Mouse (Mus musculus) adrenal gland, adult 18-20 months (tissue): ENCODE measurements around the gene Cgrrf1. TPM values are rescaled to one million over a fixed set of nuclear protein-coding genes. Genes with fewer than 3 reads are reported as not detected.
"Not testable (repeated sequence)": the region's sequence is repeated elsewhere in the genome, so short reads cannot be mapped to it uniquely, and the experiment has no call there.

ENCODE experiments used
- DNase-seq, 2 experiments: peaks; one replicate each; pipeline ENCODE4 v3.0.0; 2021 to 2022; ENCODE audit warnings: low spot score in 2 of 2
- long read RNA-seq, 2 experiments: library from polyadenylated mRNA; stranded (forward); transcript quantifications; one replicate each; pipeline ENCODE4 v2.0.0; 2021
- total RNA-seq, 2 experiments: library from RNA; stranded (reverse); gene quantifications; 1 replicate in 1 of 2; 2 replicates in 1 of 2; pipeline ENCODE4 v1.2.3; 2021

The Cgrrf1 gene
- 10 to 100 TPM; 48.2 to 50.9 TPM for total RNA-seq
- long read RNA-seq, experiment 1, transcript Cgrrf1-201 (6 exons, 1,324 nt), result major isoform, 14 of 16 reads
- long read RNA-seq, experiment 1, partial matches to known transcripts, result 1 of 16 reads
- long read RNA-seq, experiment 1, other reads (novel, unspliced or antisense), result 1 of 16 reads
- long read RNA-seq, experiment 2, transcript Cgrrf1-201 (6 exons, 1,324 nt), result major isoform, 52 of 60 reads
- long read RNA-seq, experiment 2, partial matches to known transcripts, result 1 of 60 reads
- long read RNA-seq, experiment 2, other reads (novel, unspliced or antisense), result 7 of 60 reads

DNA sequence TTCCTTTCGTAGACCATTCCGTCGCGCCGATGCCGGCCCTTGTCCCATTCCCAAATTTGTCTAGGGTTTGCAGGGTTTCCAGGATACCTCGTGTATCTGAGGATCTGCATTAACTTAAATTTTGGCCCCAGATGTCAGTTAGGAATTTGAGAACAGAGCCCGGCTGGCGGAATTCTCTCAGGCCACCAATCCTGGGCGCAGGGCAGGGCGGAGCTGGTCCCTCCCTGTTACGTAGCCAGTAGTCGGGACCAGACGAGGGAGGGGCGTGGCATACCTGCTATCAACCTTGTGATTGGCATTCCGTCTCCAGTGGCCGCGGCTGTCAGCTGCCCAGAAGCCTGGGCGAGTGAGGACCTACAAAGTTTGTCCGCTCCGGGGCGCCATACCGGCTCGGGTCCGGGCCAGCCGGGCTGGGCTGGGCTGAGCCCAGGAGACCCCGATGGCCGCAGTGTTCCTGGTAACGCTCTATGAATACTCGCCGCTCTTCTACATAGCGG lies at the start of gene Cgrrf1:
TSS of gene Cgrrf1 (plus strand) at position 289 of the 497 bp plus-strand sequence.
- DNase-seq, result peak; percentile 93

DNA sequence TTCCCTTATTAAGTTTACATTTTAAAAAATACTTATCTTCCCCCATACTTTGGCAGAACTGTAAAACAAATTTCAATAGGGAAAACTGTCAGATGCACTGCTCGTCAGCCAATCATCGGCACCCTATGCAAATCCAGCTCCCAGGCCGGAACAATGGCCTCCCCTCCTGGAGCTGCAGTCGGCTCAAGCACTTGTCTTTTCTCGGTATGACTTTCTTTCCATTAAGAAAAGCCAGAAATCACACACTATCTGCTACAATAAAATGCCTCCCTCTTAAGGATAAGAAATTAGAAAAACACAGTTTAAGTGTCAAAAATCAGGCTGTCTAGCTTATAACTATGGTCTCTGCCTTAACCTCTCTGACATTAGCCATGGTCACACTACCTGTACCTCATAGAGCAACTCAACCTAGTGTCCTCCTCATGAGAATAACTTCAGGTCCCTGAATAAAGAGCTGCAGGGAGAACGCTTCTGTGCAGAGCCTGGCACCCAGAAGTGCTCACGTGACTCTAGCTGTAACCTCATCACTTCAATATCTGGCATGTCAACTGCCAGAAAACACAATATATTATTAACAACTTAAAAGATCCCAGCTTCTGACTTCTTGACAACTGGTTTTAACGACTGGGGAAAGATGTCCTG lies 49.6 kb upstream of the Cgrrf1 start:
- no peak for DNase-seq

DNA sequence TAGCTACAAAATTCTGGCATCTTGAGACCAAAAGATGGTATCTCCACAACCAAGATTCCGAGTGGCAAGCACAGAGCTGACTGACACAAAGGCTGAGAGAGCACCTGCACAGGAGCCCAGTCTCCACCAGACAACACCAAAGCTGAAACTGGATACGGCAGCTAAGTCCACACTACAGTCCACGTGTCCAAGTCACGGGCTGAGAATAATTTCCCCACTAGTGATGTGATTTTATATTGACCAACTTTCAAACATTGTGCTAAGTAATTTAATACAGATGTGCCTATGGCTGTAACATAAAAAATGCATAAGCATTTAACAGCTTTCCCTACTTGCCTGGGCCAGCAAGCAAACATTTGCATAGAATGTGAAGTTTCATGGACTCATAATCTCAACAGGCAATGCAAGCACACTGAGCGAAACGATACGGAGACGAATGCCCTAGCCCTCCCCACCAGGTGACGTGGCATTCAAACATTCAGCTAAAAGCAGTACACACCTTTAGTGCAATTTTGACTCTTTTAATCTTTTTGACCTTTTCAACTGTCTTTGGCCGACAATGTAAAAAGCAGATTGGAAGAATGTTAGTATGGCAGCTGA lies 48.5 kb upstream of the Cgrrf1 start:
- no peak for DNase-seq

DNA sequence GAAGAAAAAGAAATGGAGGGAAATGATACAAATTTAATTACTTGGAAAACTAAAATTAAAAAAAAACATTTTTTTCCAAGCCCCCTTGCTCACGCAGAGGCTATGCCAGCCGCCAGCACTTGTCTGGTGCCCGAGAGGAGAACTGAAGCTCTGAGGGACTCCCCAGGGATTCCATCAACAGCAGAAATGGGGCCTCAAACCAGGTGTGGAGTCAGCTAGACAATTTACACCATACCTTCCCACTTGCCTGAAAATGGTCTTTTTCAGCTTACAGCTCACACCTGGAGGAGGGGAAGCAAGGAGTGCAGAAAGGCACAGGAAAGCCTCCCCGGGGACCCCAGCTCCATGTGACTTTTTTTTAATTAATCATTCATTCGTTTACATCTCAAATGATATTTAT lies 46.7 kb upstream of the Cgrrf1 start:
- DNase-seq, result no peak

DNA sequence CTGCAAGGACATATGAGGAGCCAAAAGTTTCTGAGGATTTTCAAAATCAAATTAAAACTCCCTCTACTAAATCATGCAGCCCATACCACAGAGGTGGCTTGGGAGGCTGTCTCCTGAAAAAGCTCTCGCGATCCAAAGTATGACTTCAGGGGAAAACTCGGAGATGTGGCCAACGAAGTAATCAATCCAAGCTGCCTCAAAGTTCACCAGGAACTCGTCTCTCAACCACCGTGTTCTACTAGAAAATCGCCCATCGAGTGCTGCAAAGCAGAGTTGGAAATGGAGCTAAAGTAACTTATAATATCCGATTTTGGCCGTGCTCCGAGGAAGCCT lies 44.5 kb upstream of the Cgrrf1 start:
- no peak for DNase-seq

DNA sequence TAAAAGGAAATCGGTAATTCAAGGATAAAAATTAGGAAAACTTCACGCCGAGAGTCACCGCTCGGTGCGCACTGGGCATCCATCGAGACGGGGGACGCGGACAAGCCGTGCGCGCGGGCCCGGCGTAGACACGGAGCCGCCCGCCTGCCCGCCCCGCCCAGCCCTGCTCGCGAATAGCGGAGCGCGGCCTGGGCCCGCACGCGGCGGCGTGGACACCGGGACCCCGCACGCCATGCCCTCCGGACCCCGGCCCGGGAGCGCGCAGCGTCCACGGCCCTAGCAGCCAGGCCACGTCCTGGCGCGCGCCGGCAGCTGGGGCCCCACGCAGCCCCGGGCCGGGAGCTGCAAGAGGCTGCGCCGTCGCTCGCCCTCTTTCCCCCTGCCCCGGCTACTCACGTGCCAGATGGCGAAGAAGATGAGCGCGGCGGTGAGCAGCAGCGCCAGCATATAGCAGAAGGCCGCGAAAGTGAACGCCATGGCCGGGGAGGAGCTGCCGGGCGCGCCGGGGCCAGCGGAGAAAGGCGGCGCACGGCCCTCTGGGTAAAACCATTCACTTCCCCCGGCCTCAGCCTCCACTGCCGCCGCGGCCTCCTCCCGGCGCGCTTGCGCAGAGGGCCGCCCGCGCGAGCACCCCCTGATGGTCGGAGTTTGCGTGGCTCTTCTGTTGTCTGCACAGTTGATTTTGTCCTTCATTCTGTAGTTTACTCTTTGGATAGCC lies 44.0 kb upstream of the Cgrrf1 start, which contains the start of gene Cnih1:
TSS of gene Cnih1 (minus strand) at position 625 of the 718 bp plus-strand sequence.
- peak; percentile 93 to 95 for DNase-seq

DNA sequence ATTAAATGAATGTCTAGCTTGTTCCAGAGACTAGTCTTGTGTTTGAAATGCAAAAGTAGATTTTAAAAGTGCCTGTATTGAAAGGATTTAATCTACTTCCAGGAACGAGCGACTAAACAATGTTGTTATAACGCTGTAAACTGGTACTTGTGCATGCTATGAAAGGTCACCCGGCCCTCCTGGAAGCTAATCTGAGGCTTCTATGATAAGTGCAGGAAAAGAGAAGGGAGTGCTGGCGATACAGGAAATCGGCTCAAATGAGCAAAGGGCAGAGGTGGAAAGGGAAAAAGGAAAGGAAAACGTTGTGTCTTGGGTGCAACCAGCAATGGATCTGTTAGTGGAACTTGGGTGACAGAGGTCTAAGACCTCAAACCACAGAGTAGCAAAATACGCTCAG lies 43.4 kb upstream of the Cgrrf1 start:
- no peak for DNase-seq

DNA sequence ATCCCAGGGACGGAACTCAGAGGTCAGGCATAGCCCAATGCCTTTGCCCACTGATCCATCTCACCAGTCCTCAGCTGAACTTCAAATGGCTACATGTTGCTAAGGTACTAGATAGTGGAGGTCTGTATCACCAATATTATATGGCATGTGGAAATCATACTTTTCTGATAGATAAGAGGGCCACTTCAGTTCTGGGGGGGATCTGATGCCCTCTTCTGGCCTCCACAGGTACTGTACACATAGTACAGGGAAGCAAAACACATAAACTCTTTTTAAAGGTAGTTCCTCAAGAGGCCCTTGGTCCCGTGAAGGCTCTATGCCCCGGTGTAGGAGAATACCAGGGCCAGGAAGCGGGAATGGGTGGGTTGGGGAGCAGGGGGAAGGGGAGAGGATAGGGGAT lies 41.6 kb upstream of the Cgrrf1 start:
- DNase-seq, result no peak

DNA sequence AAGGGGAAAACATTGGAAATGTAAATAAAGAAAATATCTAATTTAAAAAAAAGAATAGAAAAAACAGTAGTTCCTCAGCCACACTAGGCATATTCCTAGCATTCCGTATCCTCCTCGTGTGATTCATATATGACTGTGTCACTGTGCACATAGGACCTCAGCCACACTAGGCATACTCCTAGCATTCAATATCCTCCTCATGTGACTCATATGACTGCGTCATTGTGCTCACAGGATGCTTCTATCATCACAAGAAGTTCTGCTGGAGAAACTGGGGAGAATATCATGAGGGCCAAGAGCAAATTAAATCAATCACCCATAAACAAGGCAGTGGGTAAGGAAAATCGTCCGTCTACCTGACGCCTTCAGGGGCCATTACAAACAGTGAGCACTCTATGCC lies 41.2 kb upstream of the Cgrrf1 start:
- no peak for DNase-seq

DNA sequence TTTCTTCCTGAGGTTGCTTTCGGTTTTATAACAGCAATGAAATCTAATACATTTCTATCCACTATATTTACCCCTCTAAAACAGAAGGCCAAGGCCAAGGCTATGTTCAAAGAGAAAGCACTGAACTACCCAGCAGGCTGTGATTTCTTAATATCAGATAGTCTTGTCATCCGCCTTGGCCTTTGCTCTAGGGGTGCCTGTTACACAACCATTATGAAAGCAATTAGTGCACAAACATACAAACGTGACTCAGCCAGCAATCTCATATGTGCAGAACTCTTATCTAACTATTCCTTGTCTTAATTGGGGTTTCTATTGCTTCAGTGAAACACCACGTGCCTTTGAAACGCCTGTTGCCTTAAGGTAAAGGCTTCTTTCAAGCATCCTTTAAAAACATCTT lies 37.8 kb upstream of the Cgrrf1 start:
- peak in 1 of 2 experiments; percentile 40 for DNase-seq

DNA sequence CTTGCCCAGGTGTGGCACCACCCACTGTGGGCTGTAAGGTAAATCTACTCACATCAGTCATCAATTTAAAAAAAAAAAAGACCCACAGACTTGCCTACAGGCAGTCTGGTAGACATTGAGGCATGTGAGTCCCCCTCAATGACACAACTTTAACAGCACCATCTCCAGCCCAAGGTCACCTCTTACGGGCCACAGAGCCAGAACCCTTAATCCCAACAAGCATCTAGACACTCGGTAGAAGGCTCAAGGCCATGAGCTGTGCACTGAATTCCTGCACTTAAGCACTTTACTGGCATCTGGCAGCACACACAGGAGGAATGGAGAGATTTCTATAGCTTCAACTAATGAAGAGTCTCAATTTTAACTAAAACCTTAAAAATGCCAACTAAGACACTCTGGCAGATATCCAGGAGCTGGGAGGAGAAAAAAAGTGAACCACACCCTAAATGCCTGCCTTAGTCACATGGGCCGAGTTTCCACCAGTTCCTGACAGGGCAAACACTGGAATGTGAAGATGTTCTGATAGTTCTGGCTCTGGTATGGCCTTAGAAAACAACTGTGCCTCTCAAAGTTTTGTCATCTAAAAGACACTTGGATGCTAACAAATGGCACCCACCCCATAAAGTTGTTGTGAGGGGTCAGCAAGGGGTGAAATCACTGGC lies 31.1 kb upstream of the Cgrrf1 start:
- DNase-seq, result no peak

DNA sequence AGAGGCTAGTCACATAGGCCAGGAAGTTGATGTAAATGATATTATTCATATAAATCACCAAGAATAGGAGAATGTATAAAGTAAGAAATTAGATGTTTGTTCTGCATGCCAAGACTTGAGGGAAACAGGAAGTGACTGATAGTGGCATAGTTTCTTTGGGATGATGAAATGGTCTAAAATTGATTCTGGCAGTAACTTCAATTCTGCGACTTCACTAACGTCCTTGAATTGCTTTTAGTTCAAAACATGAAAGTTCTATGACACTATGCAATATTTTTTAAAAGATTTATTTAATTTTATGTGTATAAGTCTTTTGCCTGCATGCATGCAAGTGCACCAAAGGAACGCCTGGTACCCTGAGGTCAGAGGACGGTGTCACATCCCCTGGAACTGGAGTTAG lies 28.7 kb upstream of the Cgrrf1 start:
- no peak for DNase-seq

DNA sequence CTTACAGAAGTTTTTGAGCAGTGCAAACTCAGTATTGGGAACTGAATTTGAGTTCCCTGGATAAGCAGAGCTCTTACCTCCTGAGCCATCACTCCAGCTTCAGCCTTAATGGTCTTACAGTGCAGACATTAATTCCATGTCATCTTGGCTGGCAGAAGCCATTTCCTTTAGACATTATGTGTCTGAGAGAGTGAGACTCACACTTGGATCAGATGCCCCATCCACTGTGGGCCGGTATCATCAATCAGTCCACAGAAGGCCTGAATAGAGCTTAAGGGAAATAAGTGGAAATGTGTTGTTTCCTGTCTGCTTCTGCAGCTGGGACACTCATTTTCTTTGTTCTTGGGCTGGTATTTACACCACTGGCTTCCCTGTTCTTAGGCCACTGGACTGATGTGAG lies 28.1 kb upstream of the Cgrrf1 start:
- DNase-seq, result no peak

DNA sequence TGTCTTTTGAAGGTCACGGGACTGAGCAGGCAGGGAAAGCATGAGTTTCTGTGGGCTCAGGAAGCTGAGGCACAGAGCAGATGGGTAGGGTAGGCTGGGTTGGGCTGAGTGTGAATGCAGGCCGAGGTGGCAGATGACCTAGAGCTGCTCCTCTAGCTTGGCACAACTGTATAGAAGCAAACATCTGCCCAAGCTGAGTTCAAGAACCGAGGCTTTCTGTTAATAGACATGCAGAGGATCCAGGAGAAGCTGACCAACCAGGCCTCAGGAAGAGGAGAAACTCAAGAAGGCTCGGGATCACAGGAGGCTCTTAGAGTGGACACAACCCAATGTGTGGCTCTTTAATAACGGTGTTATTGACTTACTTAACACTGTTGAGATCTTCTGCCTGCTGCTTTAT lies 25.7 kb upstream of the Cgrrf1 start:
- no peak for DNase-seq

DNA sequence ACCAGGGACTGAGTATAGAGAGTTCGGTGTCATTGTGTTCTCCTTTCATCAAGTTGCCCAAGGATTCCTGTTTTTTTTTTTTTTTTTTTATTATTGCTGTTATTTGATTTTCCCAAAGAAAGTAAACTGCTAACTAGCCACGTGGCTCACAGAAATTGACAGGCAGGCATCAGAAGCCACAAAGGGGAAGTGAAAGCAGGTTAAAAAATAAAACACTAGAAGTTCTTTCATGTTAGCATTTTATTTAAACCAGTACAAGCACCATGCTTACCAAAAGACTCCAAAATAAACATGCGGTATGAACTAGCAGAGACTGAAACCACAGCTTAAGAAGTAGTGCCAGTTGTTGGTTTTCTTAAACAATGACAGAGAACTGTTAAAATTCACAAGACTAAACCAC lies 24.0 kb upstream of the Cgrrf1 start:
- no peak for DNase-seq

DNA sequence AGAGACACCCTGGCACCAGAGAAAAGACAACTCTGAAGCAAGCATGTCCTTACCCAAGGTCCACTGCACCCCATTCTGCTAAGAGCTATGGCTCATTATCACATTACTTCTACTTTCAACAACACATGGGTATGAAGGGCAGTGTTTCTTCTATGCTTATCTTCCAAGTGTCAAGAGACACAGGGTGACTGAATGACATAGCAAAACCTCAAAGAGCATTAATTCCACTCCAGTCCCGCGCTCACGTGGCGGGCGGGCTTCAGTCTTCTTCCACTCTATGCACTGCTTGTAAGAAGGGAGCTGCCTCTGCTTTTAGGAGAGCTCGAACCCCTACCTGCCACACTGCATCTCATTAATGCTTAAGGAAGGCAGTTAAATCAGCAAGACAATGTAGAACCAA lies 16.3 kb upstream of the Cgrrf1 start:
- no peak for DNase-seq

DNA sequence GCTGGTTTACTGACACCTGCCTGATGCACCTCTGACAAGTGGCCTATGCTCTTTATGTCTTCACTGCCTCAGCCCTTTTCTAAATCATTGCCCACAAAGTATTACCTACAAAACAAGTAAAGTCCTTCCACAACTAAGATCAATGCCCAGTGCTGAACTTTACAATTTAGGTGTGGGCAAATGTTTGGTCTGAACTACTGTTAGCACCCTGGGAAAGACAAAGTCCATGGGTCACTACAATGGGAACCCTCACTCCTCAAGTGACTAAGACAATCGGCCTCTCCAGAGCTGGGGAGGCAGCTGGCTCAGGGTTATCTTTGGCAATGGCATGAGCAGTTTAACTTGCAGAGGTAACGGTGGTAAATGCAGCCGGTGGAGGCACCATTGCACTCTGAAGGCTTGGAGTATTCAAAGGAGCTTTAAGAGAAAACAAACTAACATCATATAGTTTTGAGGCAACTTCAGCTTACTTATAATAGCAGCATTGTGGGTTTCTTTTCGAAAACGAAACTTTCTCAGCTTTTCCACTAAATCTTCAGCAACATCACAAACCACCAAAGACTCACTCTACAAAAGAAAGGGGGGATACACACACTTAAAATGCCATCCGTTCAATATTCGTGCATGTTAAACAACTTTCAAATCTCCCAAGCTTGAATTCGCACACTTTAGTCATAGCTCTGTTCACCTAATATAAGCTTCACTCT lies 14.9 kb upstream of the Cgrrf1 start:
- no peak for DNase-seq

DNA sequence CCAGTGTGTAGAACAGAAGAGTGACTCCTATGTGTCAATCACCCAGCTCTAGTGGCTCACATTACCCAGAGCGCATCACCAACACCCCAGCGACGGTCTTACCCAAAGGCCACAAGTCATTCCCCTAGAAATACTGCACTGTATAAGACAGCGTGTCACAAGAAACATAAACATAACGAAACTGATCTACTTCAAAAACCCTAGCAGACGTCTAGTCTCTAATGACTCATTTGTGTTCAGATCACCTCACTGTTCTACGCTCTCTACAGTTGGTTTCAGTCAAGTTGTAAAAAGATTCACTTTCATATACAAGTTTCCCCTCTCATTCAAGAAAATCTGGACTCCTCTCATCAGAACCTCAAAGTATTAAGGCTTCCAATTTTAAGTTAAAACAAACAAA lies 13.2 kb upstream of the Cgrrf1 start:
- no peak for DNase-seq

DNA sequence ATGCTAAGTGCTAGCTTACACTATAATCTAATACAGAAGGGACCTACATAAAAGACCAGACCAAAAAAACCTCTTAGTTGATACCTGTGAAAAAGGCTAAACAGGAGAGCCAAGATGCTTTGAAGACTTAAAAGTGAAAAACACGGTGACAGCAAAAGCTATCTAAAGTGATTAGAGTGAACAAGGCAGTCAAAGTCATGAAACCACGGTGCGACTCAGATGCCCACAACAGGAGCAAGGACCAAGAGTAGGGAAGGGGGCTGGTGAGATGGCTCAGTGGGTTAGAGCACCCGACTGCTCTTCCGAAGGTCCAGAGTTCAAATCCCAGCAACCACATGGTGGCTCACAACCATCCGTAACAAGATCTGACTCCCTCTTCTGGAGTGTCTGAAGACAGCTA lies 12.0 kb upstream of the Cgrrf1 start:
- not testable (repeated sequence) for DNase-seq

DNA sequence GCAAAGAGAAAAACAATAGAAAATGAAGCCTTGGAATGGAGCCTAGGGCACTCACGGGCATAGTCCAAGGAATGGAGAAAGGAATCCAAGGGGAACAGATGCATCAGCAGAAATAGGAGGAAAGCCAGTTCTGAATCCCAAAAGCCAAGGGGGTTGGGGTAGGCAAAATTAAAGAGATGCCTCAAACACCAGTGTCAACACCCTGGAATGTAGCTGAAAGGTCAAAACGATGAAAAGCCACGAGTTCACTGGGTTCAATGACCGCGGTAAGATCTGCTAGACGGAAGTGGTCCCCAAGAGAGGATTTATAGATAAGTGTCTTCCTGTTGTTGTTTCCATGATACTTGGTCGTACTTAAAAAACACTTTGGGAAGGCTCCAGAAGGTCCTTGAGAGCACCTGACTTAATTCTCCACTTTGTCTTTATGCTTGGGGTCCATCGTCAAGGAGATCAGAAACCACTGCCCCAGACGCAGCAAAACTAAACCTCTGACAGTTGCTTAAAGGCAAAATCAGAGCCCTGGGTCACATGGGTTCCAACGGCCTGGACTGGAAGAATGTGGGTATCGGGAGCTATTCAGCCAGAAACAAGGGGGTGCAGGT lies 10.6 kb upstream of the Cgrrf1 start:
- DNase-seq, result no peak
